Mouse (Mus musculus) heart, embryonic 10.5 days (tissue): Measurements from ENCODE around the gene Oaf. TPM values are rescaled to one million over a fixed set of nuclear protein-coding genes. Genes with fewer than 3 reads are reported as not detected.

Experiments used
- DNase-seq: peaks from one replicate; pipeline ENCODE4 v3.0.0-alpha.2; 2017; ENCODE audit warnings: low spot score
- H3K27ac ChIP-seq: fragments of 300-500 bp; sonication (generic); 2 replicates; pipeline ENCODE4 v1.5.1; 2016; ENCODE audit warnings: mild to moderate bottlenecking
- H3K27me3 ChIP-seq: fragments of 300-500 bp; sonication (generic); 2 replicates; pipeline ENCODE4 v1.6.1; 2016; ENCODE audit warnings: mild to moderate bottlenecking; ENCODE audit not compliant: poor library complexity, insufficient read depth, severe bottlenecking
- H3K36me3 ChIP-seq: fragments of 300-500 bp; sonication (generic); 2 replicates; pipeline ENCODE4 v1.6.1; 2016; ENCODE audit warnings: mild to moderate bottlenecking, moderate library complexity
- H3K4me1 ChIP-seq: fragments of 300-500 bp; sonication (generic); 2 replicates; pipeline ENCODE4 v1.6.1; 2016; ENCODE audit warnings: mild to moderate bottlenecking
- H3K4me3 ChIP-seq: fragments of 300-500 bp; sonication (generic); 2 replicates; pipeline ENCODE4 v1.5.1; 2016; ENCODE audit warnings: mild to moderate bottlenecking, moderate library complexity
- H3K9me3 ChIP-seq: fragments of 300-500 bp; sonication (generic); 2 replicates; pipeline ENCODE4 v1.6.1; 2016; ENCODE audit warnings: mild to moderate bottlenecking, moderate library complexity
- WGBS: fragments of 180-500 bp; shearing (Covaris S2); methylation state at CpG from one replicate; pipeline ENCODE4 v1.1.7; 2016; 5-methylcytosine and 5-hydroxymethylcytosine counted together
- polyA plus RNA-seq: library from polyadenylated mRNA; unstranded; fragments of >200 nt; fragmentation: Nextera tagmentation; extraction: Ambion mirVana; gene quantifications from 2 replicates; pipeline ENCODE4 v1.2.1, GENCODE M21; 2016

The Oaf gene
- polyA plus RNA-seq, 1 experiment from 2014 or later: 39.8 TPM

DNA sequence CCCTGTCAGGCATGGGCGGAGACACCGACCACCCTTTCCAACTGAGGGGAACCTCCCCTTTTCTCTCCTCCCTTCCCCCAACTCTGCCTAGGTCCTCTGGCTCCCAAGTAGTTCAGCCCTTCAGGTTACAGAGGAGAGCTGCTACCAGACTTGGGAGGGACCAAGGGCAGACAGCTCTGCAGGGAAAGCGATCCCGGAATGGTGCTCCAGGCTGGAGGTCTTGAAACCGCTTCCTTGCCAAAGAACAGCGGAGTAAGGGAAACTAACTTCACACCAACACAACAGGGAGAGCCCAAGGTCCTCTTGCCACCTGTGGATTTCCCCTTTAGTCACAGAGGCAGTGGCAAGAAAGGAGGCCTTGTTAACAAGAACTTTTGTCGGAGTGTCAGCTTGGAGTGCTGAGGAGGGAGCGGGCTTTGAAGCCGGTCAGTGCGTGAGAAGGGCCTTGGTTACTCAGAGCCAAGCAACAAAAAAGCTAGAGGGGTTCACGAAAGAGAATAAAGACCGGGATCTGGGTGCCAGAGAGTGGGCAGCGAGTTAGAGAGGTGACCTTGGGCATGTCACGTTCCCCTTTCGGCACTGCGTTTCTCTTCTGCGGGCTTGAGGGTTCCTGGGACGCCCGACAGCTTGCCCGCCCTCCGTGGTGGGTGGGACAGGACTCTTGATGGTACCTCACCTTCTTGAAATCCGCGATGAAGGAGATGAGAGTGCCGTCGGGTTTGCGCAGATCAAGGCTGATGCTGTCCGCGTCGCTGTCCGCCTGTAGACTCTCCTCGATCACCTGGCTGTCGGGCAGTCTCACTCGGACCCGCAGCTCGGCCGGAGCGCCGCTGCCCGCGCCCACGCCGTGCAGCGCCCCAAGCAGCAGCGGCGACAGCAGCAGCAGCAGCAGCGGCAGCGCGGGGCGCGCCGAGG lies 823 bp downstream of the Oaf start:
- H3K27me3 ChIP-seq: no peaks in the 10 kb centered on the region
- H3K36me3 ChIP-seq: 0 out of 2 replicates have a peak, but pooled peaks cover 2% of the 10 kb centered on the region
- DNase-seq: no peak
- H3K9me3 ChIP-seq: no peaks in the 10 kb centered on the region
- H3K4me1 ChIP-seq: peaks cover 78% of the 10 kb centered on the region
- peak overlapping the region; percentile 95 for H3K27ac ChIP-seq
- H3K4me3 ChIP-seq: peak overlapping the region; percentile 95
- under 1% methylated on average over 50 of the region's 51 CpGs for WGBS

DNA sequence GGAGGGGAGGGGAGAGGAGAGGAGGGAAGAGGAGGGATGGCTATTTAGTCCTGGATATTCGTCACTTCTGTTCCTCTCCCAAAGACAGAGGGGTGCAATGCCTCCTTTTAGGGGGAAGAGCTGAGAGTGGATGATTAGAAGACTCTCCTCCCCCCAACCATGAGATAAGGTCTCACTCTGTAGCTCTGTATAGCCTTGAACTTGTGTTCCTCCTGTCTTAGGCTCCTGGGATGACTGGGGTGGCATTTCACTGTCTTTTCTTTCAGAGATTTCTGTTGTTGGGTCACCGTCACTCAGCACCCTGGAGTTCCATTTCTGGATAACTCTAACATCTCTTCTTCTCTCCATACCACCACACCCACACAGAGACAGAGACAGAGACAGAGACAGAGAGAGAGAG lies 1.5 kb downstream of the Oaf start:
- Histone ChIP-seq H3K4me3 (peak overlapping the region; percentile 95), H3K9me3 (no peaks in the 10 kb centered on the region), H3K27me3 (no peaks in the 10 kb centered on the region), H3K4me1 (peaks cover 85% of the 10 kb centered on the region), H3K27ac (peak overlapping the region; percentile 95), H3K36me3 (0 out of 2 replicates have a peak, but pooled peaks cover 2% of the 10 kb centered on the region)
- WGBS: 46% methylated on average over 2 of the region's 2 CpGs
- DNase-seq: no peak

DNA sequence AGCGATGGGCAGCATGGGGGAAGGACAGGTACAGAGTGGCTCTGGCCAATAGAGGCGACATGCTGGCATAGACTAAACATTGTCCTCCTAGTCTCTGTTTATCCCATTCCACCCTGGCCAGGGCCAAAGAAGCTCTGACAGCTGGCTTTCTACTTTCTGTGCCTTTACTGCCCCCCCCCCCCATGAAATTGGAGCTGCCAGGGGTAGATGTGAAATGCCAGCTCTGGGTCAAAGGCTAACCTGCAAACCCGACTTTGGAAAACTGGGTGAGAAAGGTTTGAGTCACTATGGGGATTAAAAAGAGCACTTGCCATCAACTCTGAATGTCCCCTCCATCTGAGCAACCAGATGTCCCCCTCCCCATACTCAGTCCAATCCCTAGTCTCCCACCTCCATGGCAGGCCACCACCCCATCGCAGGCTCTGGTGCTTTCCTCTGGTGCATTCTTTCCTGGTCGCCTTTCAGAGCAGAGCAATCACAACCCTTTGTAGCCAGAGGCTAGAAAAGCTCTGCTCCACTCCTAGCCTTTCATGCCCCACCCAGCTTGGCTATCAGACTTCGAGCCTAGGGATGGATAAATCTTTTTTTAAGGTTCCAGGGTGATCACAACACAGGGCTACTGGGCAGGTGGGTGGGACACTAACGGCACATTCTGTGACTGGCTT lies 2.5 kb downstream of the Oaf start:
- no peak for DNase-seq
- Histone ChIP-seq H3K4me1 (peaks cover 87% of the 10 kb centered on the region), H3K9me3 (no peaks in the 10 kb centered on the region), H3K27ac (peak overlapping the region; percentile 95), H3K4me3 (peak overlapping the region; percentile 95), H3K36me3 (0 out of 2 replicates have a peak, but pooled peaks cover 2% of the 10 kb centered on the region), H3K27me3 (no peaks in the 10 kb centered on the region)
- WGBS: 39% methylated on average over 7 of the region's 7 CpGs

DNA sequence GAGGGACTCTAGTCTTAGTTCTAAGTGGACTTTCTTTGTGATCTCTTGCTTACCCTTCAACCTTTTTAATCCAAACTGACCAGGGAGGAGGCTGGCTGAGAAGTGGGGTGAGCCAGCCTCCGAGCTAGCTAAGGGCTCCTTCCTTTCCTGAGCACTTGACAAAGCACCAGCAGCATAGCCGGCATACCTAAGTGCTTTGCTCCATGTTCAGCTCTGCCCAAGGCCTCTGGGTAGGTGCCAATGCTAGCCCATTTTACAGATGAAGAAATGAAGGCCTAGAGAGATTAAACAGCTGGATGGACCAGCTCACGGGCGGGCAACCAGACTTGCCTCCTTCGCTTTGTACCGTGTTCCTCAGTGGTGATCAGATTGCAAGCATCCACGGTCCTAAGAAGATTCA lies 3.1 kb downstream of the Oaf start:
- Histone ChIP-seq H3K27me3 (no peaks in the 10 kb centered on the region), H3K27ac (peak overlapping the region; percentile 95; the same call in 1 of the 2 replicates), H3K4me3 (no peak overlapping the region), H3K36me3 (0 out of 2 replicates have a peak, but pooled peaks cover 2% of the 10 kb centered on the region), H3K4me1 (peaks cover 94% of the 10 kb centered on the region), H3K9me3 (no peaks in the 10 kb centered on the region)
- WGBS: 79% methylated on average over 7 of the region's 7 CpGs
- DNase-seq: no peak

DNA sequence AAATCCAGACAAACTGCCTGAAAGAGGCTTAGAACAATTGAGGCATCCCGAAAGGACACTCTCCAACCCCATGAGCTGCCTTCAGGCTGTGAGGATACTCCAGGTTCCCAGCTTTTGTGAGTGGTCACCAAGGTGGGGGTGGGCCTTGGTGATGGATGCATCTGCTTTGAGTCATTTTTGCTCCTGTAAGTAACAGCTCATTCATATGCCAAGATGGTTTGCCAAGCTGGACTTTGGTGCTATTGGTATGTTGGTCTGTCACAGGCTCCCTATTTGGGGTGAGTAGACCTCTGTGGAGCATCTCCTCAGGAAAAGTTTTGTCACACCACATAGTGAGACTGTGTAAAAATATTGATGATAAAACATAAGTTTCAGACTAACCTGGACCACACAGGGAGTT lies 3.6 kb downstream of the Oaf start:
- Histone ChIP-seq H3K36me3 (0 out of 2 replicates have a peak, but pooled peaks cover 2% of the 10 kb centered on the region), H3K4me3 (no peak overlapping the region)
- WGBS: 84% methylated on average over 1 of the region's 1 CpGs

DNA sequence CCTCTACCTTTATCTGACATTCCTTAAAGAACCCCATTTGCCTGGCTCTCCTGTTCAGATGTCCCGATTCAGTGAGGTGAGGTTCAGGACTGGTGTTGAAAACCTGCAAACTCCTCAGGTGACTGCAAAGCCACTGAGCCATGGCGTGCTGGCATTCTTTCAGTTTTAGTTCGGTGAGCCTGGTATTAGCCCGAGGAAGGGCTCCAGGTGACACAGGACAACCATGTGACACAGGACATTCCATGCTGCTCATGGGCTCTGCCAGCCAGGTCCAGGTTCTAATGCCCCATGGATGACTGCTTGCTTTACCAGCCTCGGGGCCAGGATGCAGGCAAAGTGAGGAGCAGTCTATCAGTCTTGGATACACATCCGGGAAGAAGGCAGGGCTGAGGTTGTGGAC lies 4.4 kb downstream of the Oaf start:
- H3K27me3 ChIP-seq: no peaks in the 10 kb centered on the region
- DNase-seq: no peak
- no peaks in the 10 kb centered on the region for H3K9me3 ChIP-seq
- H3K27ac ChIP-seq: peak overlapping the region; percentile 83
- H3K4me1 ChIP-seq: peaks cover 98% of the 10 kb centered on the region
- H3K36me3 ChIP-seq: 0 out of 2 replicates have a peak, but pooled peaks cover 2% of the 10 kb centered on the region
- no peak overlapping the region for H3K4me3 ChIP-seq
- WGBS: 77% methylated on average over 6 of the region's 6 CpGs

More for the DNA sequence above, 3.6 kb downstream of the Oaf start:
- H3K27me3 ChIP-seq: no peaks in the 10 kb centered on the region
- peak overlapping the region; percentile 56 for H3K27ac ChIP-seq
- H3K4me1 ChIP-seq: peaks cover 95% of the 10 kb centered on the region
- no peak for DNase-seq
- H3K9me3 ChIP-seq: no peaks in the 10 kb centered on the region

DNA sequence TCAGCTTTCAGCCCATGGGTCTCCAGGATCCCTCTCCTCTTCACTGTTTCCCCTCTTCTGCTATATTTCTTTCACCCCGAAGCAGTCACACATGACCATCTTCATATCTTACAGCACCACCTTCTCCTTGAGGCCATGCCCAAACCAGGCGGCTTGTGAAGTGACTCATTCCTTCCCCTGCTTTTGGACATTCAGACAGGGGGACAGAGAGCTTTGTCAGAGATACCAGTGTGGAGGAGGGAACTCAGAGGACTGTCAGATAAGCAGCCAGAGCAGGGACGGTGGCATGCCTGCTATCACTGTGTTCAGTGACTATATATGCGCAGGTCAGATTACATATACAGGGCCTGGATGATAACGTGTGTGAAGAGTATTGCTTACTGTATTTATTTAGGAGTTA lies 5.2 kb downstream of the Oaf start:
- Histone ChIP-seq H3K27ac (peak overlapping the region; percentile 83), H3K36me3 (0 out of 2 replicates have a peak, but pooled peaks cover 2% of the 10 kb centered on the region), H3K27me3 (no peaks in the 10 kb centered on the region), H3K4me1 (peaks cover 98% of the 10 kb centered on the region), H3K4me3 (0 out of 2 replicates have a peak overlapping the region, but pooled peaks have one; percentile 6), H3K9me3 (no peaks in the 10 kb centered on the region)
- WGBS: 18% methylated on average over 5 of the region's 5 CpGs
- DNase-seq: peak; percentile 91

DNA sequence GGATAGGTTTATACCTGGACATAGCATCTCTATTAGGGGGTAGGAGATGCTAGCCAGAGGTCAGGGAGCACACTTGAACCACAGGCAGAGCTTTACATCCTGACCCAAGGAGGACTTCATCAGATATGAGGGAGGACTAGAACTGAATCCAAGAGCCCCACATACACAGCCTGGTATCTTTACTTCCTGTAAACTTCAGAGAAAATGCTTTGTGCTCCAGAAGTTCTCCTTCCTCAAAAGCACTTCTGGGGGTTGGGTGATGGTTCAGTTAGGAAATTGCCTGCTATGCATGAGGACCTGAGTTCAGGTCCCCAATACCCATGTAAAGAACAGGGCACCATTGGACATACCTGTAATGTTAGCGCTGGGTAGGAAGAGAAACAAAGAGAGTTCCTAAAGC lies 6.2 kb downstream of the Oaf start:
- Histone ChIP-seq H3K4me3 (no peak overlapping the region), H3K4me1 (peaks cover 92% of the 10 kb centered on the region)

DNA sequence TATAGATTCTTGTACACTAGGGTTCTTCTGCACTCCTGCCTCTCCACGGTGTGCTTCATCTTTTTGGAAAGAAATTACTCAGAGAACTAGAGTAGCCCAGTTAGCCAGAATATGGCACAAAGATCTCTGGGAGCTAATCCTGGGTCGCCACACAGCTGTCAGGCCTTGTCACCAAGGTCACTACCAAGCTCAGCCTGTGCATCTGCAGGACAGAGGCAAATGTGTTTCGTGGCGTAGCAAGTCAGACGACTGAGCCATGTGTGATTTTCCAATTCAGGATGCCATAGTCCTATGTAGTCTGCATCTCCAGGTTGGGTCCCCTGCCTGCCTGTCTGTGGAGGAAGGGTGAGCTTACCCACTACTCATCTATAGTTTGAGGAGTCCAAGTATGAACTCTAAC lies 6.7 kb downstream of the Oaf start:
- H3K27ac ChIP-seq: peak overlapping the region; percentile 83; the same call in 1 of the 2 replicates
- no peak for DNase-seq
- 0 out of 2 replicates have a peak, but pooled peaks cover 5% of the 10 kb centered on the region for H3K36me3 ChIP-seq
- no peak overlapping the region for H3K4me3 ChIP-seq
- WGBS: 62% methylated on average over 5 of the region's 5 CpGs
- H3K9me3 ChIP-seq: no peaks in the 10 kb centered on the region
- H3K4me1 ChIP-seq: peaks cover 88% of the 10 kb centered on the region
- no peaks in the 10 kb centered on the region for H3K27me3 ChIP-seq

More for the DNA sequence above, 6.2 kb downstream of the Oaf start:
- Histone ChIP-seq H3K9me3 (no peaks in the 10 kb centered on the region), H3K27ac (peak overlapping the region; percentile 83), H3K27me3 (no peaks in the 10 kb centered on the region), H3K36me3 (0 out of 2 replicates have a peak, but pooled peaks cover 4% of the 10 kb centered on the region)
- DNase-seq: no peak
- 94% methylated on average over 1 of the region's 1 CpGs for WGBS

DNA sequence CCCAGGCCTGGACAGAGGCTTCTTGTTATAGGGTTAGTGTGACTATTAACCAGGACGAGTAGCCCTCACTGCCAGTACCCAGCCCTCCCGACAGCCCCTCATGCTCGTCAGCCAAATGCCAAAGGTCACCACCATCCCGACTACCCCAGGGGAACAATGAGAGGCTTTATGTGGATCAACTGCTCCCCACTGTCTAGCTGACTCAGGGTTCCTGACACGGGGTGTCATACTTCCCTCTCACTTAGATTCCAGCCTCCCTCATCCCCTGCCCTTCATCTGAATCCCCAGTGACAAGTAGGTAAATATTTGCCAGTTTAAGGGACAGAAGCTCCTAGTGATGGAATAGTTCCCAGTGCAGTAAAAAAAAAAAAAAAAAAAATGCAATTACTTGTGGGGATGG lies 7.4 kb downstream of the Oaf start:
- Histone ChIP-seq H3K9me3 (no peaks in the 10 kb centered on the region), H3K4me3 (no peak overlapping the region), H3K27ac (peak overlapping the region; percentile 83), H3K36me3 (peaks cover 7% of the 10 kb centered on the region; the same call in 1 of the 2 replicates), H3K27me3 (no peaks in the 10 kb centered on the region), H3K4me1 (peaks cover 86% of the 10 kb centered on the region)
- DNase-seq: no peak
- 31% methylated on average over 5 of the region's 5 CpGs for WGBS

DNA sequence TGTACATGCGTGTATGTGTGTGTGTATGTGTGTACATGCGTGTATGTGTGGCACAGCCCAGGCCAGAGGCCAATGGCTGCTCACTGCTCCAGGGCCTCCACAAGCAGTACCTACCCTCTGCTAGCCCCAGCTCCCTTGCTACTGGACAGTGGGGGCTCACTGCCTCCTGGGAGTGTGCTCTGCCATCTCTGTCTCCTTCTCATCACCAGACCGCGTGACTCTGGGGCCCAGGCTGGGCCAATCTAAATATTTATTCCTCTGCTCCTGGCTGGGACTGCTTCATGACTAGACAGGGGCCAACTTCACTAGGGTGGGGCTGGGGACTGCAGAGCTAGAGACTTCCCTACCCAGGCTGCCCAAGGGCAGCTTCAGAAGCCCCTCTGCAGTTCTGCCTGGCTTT lies 7.9 kb downstream of the Oaf start:
- 49% methylated on average over 4 of the region's 4 CpGs for WGBS
- H3K27ac ChIP-seq: peak overlapping the region; percentile 83
- no peaks in the 10 kb centered on the region for H3K9me3 ChIP-seq
- peaks cover 83% of the 10 kb centered on the region for H3K4me1 ChIP-seq
- DNase-seq: no peak
- no peak overlapping the region for H3K4me3 ChIP-seq
- H3K27me3 ChIP-seq: no peaks in the 10 kb centered on the region
- peaks cover 9% of the 10 kb centered on the region; the same call in 1 of the 2 replicates for H3K36me3 ChIP-seq

DNA sequence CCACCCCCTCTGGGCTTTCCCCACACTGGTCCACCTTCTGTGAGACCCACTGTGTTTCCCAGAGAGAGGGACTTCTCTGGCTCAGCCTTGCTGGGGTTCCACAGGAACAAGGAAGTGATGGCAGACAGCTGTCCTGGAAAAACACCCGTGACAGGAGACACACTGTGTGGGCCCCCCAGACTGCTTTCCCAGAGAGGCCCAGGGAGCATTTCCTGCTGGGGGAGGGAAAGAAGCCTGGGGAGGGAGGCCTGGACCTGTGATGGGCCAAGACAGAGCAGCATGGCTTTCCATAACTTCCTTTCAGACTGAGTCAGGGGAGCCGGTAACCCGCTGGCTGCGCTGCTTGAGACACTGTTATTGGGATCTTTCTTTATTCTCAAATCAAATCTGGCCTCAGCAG lies 8.8 kb downstream of the Oaf start:
- peaks cover 85% of the 10 kb centered on the region for H3K4me1 ChIP-seq
- no peaks in the 10 kb centered on the region for H3K27me3 ChIP-seq
- no peaks in the 10 kb centered on the region for H3K9me3 ChIP-seq
- DNase-seq: no peak
- H3K27ac ChIP-seq: peak overlapping the region; percentile 83
- no peak overlapping the region for H3K4me3 ChIP-seq
- 37% methylated on average over 4 of the region's 4 CpGs for WGBS
- H3K36me3 ChIP-seq: peaks cover 7% of the 10 kb centered on the region; the same call in 1 of the 2 replicates

DNA sequence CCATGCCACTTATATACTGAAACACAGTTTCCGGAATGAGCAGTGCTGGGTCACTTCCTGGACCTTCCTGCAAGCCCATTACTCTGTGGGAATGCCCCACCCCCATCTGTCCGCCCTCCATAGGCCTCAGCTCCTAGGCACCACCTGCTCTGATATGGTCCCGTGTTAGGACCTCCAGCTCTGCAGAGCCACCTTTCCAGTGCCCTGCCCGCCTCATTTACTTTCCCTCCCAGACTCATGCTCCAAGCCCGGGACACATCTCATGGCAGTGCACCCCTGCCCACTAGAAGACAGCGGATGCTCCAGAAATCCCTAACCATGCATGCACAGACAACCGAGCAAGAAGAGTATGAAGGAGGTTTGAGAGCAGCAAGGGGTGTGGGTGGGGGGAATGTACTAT lies 9.7 kb downstream of the Oaf start:
- Histone ChIP-seq H3K36me3 (peaks cover 7% of the 10 kb centered on the region; the same call in 1 of the 2 replicates), H3K27me3 (no peaks in the 10 kb centered on the region), H3K27ac (peak overlapping the region; percentile 83; the same call in 1 of the 2 replicates), H3K4me3 (no peak overlapping the region), H3K4me1 (peaks cover 85% of the 10 kb centered on the region), H3K9me3 (no peaks in the 10 kb centered on the region)
- 68% methylated on average over 7 of the region's 7 CpGs for WGBS
- DNase-seq: no peak
